Mouse (Mus musculus) kidney, postnatal 10 days (tissue): ENCODE measurements at regions not wholly inside any gene's neighbourhood (a gene's known extent, or its start where the extent isn't known, plus 50 kb on each side); places are given as distances from the start of the nearest gene placed in this dataset.
"Not testable (repeated sequence)": the region's sequence is repeated elsewhere in the genome, so short reads cannot be mapped to it uniquely, and the experiment has no call there.

Experiments used
- DNase-seq: peaks from one replicate; pipeline ENCODE4 v3.0.0; 2021; ENCODE audit warnings: mixed read lengths

GRCm38 (mm10) chr17:84844950-84845349 lies 54.4 kb upstream of the Lrpprc start:
- no peak for DNase-seq

GRCm38 (mm10) chr17:84846141-84846540 lies 55.6 kb upstream of the Lrpprc start:
- DNase-seq, result no peak

GRCm38 (mm10) chr17:84848385-84849030 lies 57.9 kb upstream of the Lrpprc start:
- DNase-seq, result no peak

GRCm38 (mm10) chr17:84849031-84849405 lies 58.4 kb upstream of the Lrpprc start:
- DNase-seq, result no peak

DNA sequence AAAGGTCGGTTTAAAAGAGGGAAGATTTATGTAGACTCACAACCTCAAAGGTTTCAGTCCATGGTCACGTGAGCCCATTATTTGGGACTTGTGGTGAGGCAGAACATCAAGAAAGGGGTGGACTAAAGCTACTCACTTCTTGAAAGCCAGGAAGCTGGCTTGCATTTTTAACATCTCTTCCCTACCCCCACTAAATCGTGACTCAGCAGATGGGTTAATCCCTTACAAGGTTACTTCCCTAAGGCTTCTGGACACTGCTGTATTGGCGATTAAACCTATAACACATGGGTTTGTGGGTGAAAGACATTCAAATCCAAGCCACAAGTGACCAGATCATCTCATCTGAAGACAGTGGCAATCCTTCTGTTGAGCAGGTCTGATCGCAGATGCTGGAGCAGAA lies 59.9 kb upstream of the Lrpprc start:
- no peak for DNase-seq

DNA sequence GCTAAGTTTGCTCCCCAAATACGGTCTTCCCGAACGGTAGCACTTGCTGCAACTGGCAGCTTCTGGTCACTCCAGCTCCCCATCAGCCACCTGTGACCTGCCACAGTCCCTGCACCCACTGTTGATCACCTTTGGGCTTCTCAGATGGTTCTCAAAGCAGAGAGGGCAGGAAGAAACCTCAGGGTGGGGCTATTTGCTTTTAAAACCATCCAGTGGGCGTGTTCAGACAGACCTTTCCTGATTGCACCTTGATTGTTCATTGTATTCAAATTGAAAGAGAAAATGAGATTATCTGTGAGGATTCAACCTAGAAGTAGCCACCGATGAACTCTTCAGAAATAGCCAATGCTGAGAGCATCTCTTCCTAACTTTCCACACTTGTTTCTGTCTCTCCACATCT lies 60.3 kb upstream of the Lrpprc start:
- no peak for DNase-seq

DNA sequence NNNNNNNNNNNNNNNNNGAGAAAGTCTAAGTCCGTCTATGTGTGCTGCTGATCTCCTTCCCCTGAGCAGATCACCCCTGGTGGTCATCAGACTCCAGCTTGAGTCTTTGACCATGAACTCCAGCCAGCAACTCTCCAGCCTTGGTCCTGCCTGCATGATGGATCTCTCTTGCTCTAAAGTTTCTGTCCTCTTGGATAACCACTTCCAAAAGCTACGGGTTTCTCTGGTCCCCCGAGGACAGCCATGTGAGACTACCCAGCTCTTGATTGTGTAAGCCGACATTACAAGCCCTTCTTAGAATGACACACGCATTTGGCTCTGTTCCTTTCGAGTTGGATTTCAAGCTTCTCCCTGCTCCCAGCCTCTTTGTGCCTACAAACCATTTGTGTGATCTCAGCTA lies 66.4 kb upstream of the Lrpprc start:
- DNase-seq, result no peak

GRCm38 (mm10) chr17:84858830-84859229 lies 68.2 kb upstream of the Lrpprc start:
- DNase-seq, result no peak

DNA sequence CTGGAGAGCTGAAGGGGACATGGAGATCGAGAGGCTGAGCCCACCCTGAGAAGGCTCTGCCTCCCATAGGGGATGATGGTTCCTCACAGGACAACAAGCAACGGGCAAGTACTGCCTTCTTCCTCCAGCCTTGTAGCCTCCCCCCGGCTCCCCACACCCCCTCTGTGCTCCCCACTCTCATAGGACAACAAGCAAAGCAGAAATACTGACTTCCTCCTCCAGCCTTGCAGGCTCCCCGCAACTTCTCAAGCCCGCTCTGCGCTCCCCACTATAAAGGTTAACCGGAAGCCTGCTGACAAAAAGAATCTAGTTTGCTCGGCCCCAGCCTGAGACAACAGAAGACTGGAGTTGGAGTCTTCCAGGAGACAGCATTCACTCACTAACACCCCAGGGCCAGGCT lies 69.3 kb upstream of the Lrpprc start:
- DNase-seq, result no peak

GRCm38 (mm10) chr17:84860835-84861234 lies 70.2 kb upstream of the Lrpprc start:
- no peak for DNase-seq

- not testable (repeated sequence) for DNase-seq
Observed at GRCm38 (mm10) chr17:84864231-84864630, 73.6 kb upstream of the Lrpprc start.

DNA sequence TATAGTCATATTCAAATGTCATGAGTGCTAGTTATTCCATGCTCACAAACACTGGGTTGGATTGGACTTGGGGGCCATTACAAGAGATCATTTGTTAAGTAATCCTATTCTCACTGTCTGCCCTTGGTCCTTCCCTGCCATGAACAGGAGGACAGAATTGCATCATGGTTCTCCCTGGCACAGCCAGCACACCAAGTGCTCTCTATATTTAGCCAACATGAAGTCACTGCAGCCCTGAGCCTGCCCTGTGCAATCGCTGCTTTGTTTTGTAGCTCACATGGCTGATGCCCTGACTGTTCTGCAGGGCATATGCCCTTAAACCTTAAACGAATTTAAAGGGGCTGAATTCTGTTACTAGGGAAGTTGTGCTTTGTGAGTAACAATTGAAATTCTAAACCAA lies 74.6 kb upstream of the Lrpprc start:
- DNase-seq, result no peak

- no peak for DNase-seq
Observed at GRCm38 (mm10) chr17:84865566-84865965, 75.0 kb upstream of the Lrpprc start.

GRCm38 (mm10) chr17:84869074-84869722 lies 78.6 kb upstream of the Lrpprc start:
- no peak for DNase-seq

GRCm38 (mm10) chr17:84873554-84873953 lies 83.0 kb upstream of the Lrpprc start:
- DNase-seq, result peak; percentile 72

GRCm38 (mm10) chr17:84874494-84874893 lies 82.0 kb upstream of the Ppm1b start:
- DNase-seq, result peak; percentile 43

DNA sequence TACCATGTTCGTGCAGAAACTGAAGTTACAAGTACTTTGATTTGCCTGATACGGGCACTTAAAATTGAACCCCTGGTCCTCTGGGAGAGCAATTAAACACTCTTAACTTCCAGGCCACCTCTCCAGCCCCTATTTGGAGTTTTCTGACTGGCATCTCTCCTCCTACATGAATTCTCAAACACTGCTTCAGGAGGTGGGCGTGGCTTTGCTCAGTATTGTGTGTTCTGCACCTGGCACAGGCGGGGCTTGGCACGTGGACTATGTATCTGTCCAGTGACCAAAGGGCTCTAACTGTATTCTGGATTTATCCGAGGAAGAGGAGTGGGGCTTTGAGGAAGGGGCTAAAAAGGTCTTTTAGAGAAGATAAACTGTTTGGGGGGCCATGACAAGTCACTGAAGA lies 81.5 kb upstream of the Ppm1b start:
- DNase-seq, result peak; percentile 49

- DNase-seq, result no peak
Observed at GRCm38 (mm10) chr17:84876037-84876436, 80.5 kb upstream of the Ppm1b start.

- peak; percentile 16 for DNase-seq
Observed at GRCm38 (mm10) chr17:84877176-84877863, 79.2 kb upstream of the Ppm1b start.

GRCm38 (mm10) chr17:84877864-84878224 lies 78.7 kb upstream of the Ppm1b start:
- peak; percentile 80 for DNase-seq

- no peak for DNase-seq
Observed at GRCm38 (mm10) chr17:84878316-84878715, 78.2 kb upstream of the Ppm1b start.

DNA sequence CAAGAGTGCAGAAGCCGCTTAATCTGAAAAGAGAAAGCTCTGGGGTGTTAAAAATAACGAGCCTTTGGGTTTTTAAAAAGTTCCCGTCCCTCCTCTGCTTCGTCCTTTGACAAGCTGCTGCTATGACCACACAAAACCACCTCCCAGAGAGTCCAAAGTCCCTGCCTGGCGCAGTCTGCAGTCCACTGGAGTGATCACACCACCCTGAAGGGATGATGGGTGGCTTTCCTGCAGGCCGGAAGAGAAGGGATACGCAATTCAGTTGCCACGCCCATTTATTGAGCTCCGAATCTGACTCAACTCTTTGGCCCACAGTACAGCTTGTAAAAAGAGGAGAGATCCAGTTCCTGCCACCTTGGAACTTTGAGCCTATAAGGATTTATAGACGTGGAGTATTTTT lies 77.4 kb upstream of the Ppm1b start:
- DNase-seq, result peak; percentile 55

GRCm38 (mm10) chr17:84880946-84881345 lies 75.6 kb upstream of the Ppm1b start:
- DNase-seq, result no peak

DNA sequence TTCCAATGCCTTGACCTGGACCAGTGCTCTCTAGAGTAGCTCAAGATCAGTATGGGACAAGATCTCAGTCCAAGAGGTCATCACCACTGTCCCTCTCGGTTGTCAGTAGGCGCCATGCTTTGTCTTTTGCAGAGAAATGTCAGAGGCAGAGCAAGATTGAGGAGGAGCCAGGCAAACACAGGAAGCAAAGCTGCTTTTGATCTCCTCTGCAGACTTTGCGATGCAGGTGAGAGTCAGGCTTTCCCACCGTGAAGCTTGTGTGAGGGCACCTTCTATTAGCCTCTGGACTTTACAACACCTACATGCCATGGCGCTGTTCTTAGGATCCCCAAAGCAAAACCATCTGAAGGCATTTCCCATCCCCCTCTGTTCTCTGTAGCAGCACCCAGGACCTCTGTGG lies 68.0 kb upstream of the Ppm1b start:
- no peak for DNase-seq
